Mouse (Mus musculus): ENCODE results near the gene Madd. TPM values are rescaled to one million over a fixed set of nuclear protein-coding genes. Genes with fewer than 3 reads are reported as not detected.

The Madd gene
- polyA plus RNA-seq, 3 experiments from 2014 or later, result 58.0 to 78.6 (median 69.2) TPM

DNA sequence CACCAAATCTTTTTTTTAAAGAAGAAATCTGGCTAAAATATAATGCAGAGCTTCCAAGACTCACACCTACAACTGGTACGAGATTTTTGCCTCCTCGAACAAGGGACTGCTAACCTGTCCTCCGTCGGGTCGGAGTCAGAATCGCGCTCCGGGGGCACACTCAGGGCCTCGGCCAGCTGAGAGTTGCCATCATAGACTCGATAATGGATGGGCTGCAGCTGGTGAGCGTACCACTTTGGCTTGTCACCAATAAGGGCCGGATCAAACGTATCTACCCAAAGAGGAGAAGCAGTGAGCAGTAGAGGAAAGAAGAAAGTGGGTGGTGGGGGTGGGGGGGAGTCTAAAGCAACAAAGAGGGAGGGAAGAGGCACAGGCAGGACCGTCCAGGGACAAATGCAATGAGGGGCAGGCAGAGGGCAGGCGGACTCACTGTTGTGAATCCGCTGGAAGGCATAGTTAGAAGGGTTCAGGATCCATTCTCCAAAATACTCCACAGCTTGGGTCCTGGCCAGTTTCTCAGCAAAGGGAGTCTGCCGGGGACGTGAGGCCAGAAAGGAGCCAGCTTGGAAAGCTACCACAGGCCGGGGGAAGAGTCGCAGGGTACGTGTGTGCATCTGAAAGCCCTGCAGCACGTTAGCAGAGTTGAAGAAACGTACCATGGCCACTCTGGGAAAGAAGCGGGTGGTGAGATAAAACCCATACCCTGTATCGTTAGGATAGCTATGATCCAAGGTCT, 13.9 kb downstream of the Madd start:
- no peak for ATAC-seq

DNA sequence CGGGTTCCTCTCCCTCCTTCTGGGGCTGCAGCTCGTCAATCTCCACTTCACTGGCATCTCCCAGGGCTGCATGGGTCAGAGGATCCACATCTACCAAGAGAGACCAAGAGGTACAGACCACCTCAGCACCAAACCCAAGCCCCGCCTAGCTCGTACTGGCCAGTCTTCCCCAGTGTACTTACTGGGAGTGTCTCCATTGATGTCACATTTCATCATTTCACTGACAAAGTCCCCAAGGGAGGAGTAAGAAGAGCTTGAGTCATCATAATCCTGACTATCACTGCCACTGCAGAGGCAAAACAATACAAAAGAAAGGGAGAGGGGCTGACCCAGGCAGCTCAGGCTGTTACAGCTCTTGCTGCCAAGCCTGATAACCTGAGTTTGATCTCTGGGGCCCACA, 16.0 kb downstream of the Madd start:
- no peak for ATAC-seq

DNA sequence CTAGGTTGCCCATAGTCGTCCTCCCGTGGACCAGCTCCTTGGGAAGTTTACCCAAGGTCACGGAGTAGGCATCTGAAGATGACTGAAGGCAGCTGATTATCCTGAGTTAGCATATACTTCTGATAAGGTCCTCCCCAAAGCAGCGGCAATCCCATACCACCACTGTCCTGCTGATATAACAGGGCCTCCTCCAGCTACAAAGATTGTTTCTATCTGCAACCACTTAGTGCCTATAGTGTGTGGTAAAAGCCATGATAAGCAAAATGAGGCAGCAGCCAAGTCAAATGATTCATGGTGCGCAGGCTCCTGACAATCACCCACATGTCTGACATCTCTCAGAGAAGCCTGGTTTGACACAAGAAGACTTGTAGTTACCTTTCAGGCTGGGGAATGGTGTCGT, 18.6 kb downstream of the Madd start:
- no peak for ATAC-seq

DNA sequence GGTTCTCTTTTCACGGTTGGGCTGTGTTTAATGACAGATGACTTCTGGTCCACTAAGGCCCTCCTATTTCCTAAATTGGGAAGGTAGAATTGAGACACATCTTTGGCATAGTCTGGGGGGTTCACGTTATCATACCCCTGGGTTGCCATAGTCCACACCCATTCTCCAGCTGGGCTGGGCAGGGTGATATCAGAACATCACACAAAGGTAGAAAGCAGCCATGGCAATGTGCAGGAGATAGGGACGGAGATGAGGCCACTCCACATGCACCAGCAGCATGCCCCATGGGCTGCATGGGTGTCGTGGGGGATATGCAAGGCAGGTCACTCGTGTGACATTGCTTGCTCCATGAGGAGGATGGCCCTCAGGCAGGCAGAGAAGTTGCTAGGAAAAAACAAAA, 20.1 kb downstream of the Madd start:
- no peak for ATAC-seq

DNA sequence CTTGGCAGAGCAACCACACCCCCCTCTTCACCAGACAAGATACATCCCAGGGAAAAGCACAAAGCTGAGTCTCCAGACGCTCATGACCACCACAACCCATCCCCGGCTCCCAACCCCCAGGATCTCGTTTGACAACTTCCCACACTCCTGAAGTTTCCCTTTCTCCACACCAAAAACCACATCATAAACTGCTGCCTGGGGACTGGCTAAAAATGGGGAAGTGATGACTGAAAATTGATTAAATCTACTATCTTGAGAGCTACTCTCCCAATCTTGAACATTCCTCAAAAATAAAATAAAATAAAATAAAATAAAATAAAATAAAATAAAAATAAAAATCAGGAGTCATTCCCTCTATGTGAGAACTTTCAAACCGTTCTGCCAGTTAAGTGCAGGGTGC, 20.7 kb downstream of the Madd start:
- ATAC-seq, result no peak

DNA sequence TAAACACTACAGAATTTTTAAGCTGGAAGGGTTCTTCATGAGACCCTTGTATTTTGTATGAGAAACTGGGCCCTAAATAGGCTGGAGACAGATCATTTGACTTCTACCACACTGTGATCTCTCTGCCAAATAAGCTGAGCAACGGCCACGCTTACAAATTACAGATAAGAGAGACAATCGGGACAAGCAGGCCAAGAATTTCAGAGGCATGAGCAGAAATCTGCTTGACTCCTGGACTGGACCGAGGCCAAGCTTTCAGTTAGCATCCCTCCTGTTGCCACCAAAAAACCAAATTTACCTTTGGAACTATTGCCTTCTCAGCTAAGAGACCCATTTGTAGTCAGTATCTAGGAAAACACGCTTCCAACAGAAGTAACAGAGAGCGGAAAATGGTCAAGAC, 23.0 kb downstream of the Madd start:
- ATAC-seq, result no peak

DNA sequence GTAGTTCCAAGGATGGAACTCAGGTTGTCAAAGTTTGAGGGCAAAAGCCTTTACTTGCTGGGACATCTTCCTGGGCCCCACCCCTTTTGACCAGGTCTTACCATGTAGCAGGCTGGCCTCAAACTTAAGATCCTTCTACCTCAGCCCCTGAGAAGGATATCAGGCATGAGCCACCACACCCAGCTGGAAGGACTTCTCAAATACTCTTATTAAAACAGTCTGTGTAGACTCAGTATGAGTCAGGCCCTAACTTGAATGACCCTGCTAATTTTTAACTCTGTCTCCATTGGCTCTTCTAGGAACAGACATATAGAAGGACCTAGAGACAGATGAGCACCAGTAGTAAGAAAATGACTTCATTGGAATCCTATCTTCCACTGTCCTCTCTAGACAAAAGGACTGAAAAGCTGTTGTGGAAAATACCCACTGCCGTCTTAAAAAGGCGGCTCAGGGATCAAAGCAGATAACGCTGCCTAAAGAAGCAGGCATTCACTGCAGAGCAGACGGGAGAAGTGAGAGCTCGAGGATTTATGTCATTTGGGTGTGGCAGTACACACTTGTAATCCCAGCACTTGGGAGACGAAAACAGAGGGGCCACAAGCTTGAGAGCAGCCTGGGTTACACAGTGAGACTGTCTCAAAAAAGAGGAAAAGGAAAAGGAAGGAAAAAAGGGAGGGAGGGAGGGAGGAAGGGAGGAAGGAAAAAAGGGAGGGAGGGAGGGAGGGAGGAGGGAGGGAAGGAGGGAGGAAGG, 26.5 kb downstream of the Madd start:
- no peak for ATAC-seq

DNA sequence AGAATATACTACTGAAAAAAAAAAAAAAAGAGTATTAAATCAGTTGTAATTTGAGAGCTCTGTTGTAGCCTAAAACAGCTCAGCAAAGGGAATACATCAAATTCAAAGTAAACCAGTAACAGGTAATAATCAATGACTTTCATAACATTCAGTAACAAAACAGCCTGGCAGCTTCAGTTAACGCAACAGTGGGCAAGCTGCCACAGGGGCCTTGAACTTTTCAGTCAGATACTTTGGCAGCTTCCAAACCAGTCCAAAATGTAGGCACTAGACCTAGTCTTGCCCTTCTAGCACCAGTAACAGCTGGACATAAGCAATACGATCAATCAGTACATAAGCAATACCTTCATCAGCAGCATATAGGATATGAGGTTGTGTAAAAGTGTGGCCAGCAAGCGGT, 29.5 kb downstream of the Madd start:
- no peak for ATAC-seq

DNA sequence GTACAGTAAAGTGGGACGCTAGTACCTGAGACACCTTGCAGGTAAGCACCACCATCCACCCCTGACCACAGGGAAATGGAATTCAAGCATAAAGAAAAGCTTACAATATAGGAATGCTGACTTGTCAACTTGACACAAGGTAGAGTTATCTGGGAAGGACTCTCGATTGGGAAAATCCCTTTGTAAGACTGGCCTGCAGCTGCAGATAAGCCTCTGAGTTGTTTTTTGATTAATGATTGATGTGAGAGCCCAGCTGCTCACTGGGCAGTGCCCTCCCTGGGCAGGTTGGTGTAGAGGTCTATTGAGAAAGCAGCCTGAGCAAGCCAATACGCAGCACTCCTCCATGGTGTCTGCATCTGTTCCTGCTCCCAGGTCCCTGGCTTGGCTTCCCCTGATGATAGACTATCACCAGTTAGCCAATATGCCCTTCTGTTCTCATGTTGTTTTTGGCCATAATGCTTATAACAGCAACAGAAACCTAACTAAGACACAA, 30.7 kb downstream of the Madd start:
- no peak for ATAC-seq

DNA sequence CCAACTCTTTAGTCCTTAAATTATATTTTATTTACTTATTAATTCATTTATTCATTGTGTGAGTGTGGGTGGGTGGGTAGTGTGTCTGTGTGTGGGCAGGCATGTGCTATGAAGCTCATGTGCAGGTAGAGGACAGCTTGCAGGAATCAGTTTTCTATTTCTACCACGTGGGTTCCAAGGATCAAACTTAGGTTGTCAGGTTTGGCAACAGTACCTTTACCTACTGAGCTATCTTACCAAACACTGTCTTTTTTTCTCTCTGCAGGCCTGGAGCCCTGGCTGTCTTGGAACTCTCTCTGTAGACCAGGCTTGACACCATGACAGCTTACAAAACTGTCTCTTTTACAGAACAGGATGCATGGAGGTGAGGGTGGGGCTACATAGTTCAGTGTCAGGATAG, 32.3 kb downstream of the Madd start:
- ATAC-seq, result no peak

DNA sequence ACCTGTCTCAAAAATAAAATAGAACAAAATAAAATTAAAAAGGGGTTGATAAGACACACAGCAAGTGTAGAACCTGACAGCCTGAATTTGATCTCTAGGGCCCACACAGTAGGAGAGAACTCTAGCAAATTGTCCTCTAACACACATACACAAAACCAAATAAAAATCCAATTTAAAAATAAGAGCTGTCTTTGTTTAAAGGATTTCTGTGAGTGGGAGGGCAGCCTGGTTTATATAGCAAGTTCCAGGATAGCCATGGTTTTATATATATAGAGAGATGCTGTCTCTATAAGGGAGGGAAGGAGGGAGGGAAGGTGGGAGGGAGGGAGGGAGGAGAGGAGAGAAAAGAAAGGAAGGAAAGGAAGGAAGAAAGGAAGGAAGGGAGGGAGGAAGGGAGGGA, 35.5 kb downstream of the Madd start:
- no peak for ATAC-seq

DNA sequence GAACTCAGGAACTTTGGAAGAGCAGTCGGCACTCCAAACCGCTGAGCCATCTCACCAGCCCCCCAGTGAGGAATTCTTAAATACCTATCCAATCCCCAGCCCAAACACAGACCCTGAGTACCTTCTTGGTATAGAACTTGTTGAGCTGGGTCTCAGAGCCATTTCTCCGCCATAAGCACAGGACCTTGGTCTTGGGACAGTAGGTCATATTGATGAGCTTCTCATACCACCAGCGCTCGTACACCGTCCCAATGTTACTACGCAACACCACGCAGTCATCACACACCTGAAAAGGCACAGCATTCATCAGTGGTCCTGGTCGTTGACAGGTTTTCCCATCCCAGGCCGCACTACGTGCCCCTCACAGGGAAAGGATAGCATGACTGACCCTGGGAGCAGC, 40.2 kb downstream of the Madd start:
- no peak for ATAC-seq

DNA sequence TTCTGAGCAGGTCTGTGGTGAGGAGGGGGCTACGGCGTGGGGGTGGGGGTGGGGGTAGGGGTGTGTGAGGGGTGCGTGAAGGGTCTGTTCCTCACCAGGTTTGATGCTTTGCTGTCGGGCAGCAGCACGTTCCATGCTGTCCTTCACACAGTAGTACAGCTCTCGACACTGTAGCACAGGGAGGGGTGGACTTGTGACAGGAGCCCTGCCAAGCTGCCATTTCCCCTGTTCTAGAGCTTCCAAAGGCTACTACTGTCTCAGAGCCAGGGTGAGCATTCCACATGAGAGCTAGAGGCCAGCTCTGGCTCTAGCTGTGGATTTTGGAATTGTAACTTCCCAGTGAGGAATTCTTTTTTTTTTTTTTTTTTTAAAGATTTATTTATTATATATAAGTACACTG, 40.7 kb downstream of the Madd start:
- no peak for ATAC-seq

DNA sequence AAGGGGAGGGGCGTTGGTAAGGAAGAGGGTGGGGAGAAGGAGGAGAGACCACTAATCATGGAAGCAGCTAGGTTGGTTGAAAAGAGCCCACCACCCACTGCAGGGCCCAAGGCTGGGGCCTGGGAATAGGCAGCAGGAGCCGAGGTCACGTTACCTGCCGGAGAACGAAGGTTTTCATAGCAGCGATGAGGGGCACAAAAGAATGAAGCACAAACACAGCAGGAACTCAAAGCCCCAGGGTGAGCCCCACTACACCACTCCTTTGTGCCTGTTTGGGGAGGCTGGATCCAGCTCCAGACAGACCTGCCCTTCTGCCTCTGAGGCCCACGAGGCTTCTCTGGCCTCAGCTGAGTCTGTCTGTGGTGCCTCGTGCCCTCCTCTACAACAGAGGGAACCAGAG, 43.9 kb downstream of the Madd start:
- no peak for ATAC-seq

DNA sequence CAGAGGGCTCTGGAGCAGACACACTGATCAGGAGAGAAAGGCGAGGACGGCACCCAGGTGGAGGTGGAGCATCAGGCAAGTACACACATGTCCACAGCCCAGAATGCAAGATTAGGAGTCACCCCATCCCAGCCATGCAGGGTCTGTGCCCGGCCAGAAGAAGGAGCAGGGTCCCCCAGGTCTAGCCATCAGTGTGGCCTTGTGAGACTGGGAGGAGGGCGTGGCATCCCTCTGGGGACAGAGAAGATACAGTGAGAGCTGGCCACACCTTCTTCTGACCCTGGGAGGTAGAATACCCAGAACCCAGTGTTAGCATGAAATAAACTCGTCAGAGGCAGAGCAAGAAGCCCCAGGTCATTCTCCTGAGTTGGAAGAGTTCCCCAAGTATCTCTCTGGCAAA, 44.3 kb downstream of the Madd start:
- no peak for ATAC-seq

DNA sequence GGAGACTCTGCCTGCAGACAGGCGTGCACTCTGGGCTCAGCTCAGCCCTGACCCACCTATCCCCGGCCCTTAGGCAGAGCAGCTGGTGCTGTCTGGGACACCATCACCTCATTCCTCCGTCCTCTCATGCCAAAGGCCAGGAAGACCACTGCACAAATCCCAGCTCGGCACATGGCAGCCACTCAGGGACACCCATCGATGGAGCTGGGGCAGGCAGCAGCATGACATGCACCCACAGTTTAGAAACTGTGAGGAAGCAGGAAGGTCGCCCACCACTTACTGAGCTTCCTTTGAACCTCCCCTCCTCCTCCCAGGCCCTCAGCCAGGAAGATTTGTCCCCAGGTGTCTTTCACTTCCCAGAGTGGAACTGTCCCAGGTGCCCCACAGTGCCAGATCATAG, 46.2 kb downstream of the Madd start:
- no peak for ATAC-seq

DNA sequence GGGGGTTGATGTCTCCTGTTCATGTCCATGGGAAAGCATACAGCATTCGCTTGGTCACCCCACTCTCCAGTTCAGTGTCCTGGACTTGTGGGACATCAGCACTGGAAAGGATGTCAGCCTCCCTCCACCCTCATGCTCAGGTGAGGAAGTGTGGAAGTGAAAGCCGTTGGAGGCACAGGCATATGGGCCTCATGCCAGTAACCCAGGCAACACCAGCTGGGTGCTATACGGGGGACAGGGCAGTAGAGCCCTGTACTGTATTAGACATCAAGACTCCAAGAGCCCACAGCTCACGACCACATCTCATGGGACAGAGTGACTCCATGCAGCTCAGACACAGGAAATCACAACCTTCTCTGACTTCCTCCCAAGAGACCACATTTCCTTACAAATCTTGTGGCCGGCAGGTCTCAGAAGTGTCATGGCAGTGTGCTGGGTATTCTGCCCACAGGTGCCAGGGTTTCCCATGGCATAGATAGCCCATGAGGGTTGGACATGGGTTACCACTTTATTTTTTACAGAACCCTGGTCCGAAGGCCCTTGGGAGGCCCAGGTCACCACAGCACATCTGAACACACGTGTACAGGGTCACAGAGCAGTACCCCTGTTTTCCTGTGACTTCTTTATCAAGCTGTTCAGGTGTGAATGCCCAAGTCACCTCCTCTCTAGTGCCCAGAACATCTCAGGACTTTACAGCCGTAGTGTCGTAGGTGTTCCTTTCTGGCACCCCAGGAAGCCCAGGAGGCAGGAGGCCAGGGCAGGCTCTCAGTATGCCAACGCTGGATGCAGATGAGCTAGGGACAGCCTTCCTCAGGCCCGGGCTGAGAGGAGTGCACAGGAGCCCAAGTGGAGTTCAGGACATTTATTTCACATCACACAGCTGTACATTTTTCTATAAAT, 46.9 kb downstream of the Madd start:
- ATAC-seq, result no peak

DNA sequence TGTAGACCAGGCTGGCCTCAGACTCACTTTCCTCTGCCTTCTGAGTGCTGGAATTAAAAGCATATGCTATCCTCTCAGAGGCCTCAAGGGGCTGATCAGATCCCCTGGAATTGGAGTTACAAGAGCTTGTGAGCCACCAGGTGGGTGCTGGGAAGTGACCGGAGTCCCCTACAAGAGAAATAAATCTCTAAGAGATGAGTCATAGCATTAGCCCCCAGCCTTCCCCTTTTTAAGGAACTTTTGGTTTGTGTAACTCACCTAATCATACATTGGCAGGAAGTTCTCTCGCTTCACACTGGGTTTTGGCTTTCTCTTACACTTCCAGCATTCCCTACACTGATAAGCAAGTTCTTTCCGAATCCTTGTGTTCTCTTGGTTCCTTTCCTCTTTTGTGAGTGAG, 51.6 kb downstream of the Madd start:
- ATAC-seq, result no peak

DNA sequence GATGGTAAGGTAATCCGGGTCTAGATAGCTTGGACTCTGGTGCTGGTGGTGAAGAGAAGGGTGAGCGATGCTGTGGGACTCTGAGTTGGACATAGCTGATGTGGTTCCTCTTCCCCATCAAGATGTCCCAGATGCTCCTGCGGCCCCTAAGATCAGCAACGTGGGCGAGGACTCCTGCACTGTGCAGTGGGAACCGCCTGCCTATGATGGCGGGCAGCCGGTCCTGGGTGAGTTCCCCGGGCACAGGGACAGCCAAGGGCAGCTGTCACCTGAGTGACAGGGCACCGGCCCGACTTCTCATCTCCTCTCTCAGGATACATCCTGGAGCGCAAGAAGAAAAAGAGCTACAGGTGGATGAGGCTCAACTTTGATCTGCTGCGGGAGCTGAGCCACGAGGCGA, 52.4 kb downstream of the Madd start:
- no peak for ATAC-seq

DNA sequence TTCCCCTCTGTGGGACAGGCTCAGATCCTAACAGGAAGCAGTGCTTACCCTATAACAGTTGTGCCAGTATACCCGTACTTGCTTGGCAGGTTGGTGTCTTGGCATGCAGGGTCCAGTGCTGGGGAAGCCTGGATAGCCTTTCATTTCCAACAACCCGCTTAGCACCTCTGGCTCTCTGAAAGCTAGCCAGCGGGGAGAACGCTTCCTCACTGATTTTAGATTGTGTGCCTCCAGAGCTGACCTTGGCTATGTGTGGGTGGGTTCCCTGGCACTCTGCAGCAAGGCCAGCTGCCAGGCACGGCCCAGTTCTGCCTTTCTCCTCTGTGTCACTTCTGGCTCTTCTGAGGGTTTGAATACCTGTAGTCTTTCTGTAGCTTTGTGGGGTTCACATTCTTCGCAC, 53.5 kb downstream of the Madd start:
- no peak for ATAC-seq

DNA sequence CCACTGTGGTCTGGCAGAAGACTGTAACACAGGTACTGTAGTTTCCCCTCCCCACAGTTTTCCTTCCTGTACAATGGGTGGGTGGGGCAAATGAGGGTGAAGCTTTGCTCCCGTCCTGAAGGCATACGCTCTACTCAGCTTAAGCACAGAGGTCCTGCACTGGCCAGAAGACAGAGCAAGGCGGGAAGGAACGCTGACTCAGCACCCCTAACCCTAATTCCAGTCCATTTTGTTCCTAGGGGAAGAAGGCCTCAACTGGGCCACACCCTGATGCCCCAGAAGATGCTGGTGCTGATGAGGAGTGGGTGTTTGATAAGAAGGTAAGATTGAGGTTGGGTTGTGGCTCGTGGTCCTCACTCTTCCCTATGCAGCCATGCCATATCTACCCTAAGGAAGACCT, 54.9 kb downstream of the Madd start:
- ATAC-seq, result no peak

DNA sequence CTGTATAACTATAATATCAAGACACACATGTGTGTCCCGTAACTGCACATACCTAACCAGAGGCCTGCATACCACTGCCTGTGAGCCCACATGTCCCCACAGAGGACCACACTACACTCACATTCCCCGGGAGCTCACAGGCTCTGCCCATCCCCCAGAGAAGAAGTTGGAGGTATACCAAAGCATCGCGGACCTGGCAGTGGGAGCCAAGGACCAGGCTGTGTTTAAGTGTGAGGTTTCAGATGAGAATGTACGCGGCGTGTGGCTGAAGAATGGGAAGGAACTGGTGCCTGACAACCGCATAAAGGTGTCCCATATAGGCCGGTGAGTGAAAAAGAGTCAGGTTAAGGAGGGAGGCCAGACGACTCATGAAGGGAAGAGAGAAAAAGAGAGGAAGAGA, 58.5 kb downstream of the Madd start:
- no peak for ATAC-seq

DNA sequence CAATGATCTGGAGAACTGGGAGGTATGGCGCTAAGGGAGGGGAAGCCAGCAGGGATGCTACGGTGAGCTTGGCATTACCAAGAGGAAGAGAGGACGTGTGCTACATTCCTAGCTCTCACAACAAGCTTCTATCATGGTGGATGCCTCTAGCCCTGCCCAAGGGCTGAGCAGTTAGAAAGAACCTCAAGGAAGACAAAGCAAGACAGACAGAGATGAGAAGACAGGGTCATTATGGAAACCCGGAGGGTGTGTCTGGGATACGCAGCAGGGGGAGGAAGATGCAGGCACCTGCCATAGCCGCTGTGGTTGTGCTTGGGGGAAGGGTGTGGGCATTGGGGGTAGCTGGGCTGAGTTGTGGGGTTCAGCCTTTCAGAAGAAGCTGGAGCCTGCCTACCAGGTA, 60.1 kb downstream of the Madd start:
- no peak for ATAC-seq

Data from inflammation-experienced regulatory T-cells, adult 6 months (primary cell).